Mouse (Mus musculus) embryo, embryonic 9.5 days (tissue): ENCODE measurements around the gene Gm47283.
"Not testable (repeated sequence)": the region's sequence is repeated elsewhere in the genome, so short reads cannot be mapped to it uniquely, and the experiment has no call there.

ENCODE experiments used
- DNase-seq: peaks from one replicate; pipeline ENCODE4 v3.0.0-alpha.2; 2017; ENCODE audit errors: extremely low spot score

Gm47283 gene

GRCm38 (mm10) chrY:90784438-90784837, at the start of gene Gm47283:
Gene Gm47283 (plus strand): TSS chrY:90784738.
- not testable (repeated sequence) for DNase-seq

- peak; percentile 0 for DNase-seq
These were observed 49.2 kb upstream of the Gm47283 start for GRCm38 (mm10) chrY:90735181-90735895.

- DNase-seq: peak; percentile 6
These were observed 48.1 kb upstream of the Gm47283 start for GRCm38 (mm10) chrY:90736217-90737000.

GRCm38 (mm10) chrY:90737606-90738430, 46.7 kb upstream of the Gm47283 start:
- no peak for DNase-seq

- no peak for DNase-seq
These were observed 46.2 kb upstream of the Gm47283 start for GRCm38 (mm10) chrY:90738431-90738680.

- DNase-seq: peak; percentile 66
These were observed 45.6 kb upstream of the Gm47283 start for GRCm38 (mm10) chrY:90738841-90739530.

GRCm38 (mm10) chrY:90739531-90740012, 45.0 kb upstream of the Gm47283 start:
- DNase-seq: peak; percentile 60

GRCm38 (mm10) chrY:90740013-90740561, 44.5 kb upstream of the Gm47283 start:
- DNase-seq: peak; percentile 76

- DNase-seq: peak; percentile 73
These were observed 43.5 kb upstream of the Gm47283 start for GRCm38 (mm10) chrY:90741006-90741405.

GRCm38 (mm10) chrY:90741452-90742260, 42.9 kb upstream of the Gm47283 start:
- DNase-seq: peak; percentile 75

- peak; percentile 56 for DNase-seq
These were observed 42.1 kb upstream of the Gm47283 start for GRCm38 (mm10) chrY:90742261-90743052.

GRCm38 (mm10) chrY:90743053-90743810, 41.3 kb upstream of the Gm47283 start:
- DNase-seq: peak; percentile 3

- DNase-seq: no peak
These were observed 40.7 kb upstream of the Gm47283 start for GRCm38 (mm10) chrY:90743811-90744220.

GRCm38 (mm10) chrY:90744381-90744981, 40.1 kb upstream of the Gm47283 start:
- peak; percentile 83 for DNase-seq

GRCm38 (mm10) chrY:90745256-90745655, 39.3 kb upstream of the Gm47283 start:
- DNase-seq: peak; percentile 0

- DNase-seq: not testable (repeated sequence)
These were observed 29.8 kb upstream of the Gm47283 start, which contains the start of gene Gm21860 for GRCm38 (mm10) chrY:90754721-90755120. Gene Gm21860 (minus strand): TSS chrY:90754821.

GRCm38 (mm10) chrY:90839077-90839476, 54.5 kb downstream of the Gm47283 start, which contains the start of gene Gm21748:
Gene Gm21748 (minus strand): TSS chrY:90839177.
- DNase-seq: not testable (repeated sequence)
